Mouse (Mus musculus) frontal cortex, postnatal 10 days (tissue): ENCODE data around the gene Epb41l4b.

Experiments used
- DNase-seq, 2 experiments: peaks; one replicate each; pipeline ENCODE4 v3.0.0; 2022; ENCODE audit warnings: low spot score in 2 of 2, mixed read lengths in 1 of 2

The Epb41l4b gene

GRCm38 (mm10) chr4:57143026-57143937, at the start of gene Epb41l4b:
Gene Epb41l4b (minus strand): TSS chr4:57143437.
- peak; percentile 60 to 75 for DNase-seq

- DNase-seq: no peak
Observed at GRCm38 (mm10) chr4:57191543-57192283, 48.5 kb upstream of the Epb41l4b start.

- DNase-seq: no peak
Observed at GRCm38 (mm10) chr4:57189881-57190280, 46.6 kb upstream of the Epb41l4b start.

- DNase-seq: no peak
Observed at GRCm38 (mm10) chr4:57186035-57186434, 42.8 kb upstream of the Epb41l4b start.

- no peak for DNase-seq
Observed at GRCm38 (mm10) chr4:57185462-57185861, 42.2 kb upstream of the Epb41l4b start.

GRCm38 (mm10) chr4:57183493-57183892, 40.3 kb upstream of the Epb41l4b start:
- DNase-seq: no peak

GRCm38 (mm10) chr4:57181538-57181937, 38.3 kb upstream of the Epb41l4b start:
- DNase-seq: no peak

- DNase-seq: no peak
Observed at GRCm38 (mm10) chr4:57178881-57179280, 35.6 kb upstream of the Epb41l4b start.

- no peak for DNase-seq
Observed at GRCm38 (mm10) chr4:57175329-57175728, 32.1 kb upstream of the Epb41l4b start.

- no peak for DNase-seq
Observed at GRCm38 (mm10) chr4:57172861-57173260, 29.6 kb upstream of the Epb41l4b start.

GRCm38 (mm10) chr4:57171817-57172216, 28.6 kb upstream of the Epb41l4b start:
- no peak for DNase-seq

GRCm38 (mm10) chr4:57168680-57169079, 25.4 kb upstream of the Epb41l4b start:
- DNase-seq: no peak

- DNase-seq: no peak
Observed at GRCm38 (mm10) chr4:57168277-57168676, 25.0 kb upstream of the Epb41l4b start.

GRCm38 (mm10) chr4:57166922-57167870, 24.0 kb upstream of the Epb41l4b start:
- DNase-seq: no peak

- DNase-seq: no peak
Observed at GRCm38 (mm10) chr4:57165654-57166053, 22.4 kb upstream of the Epb41l4b start.

- no peak for DNase-seq
Observed at GRCm38 (mm10) chr4:57164578-57165210, 21.5 kb upstream of the Epb41l4b start.

GRCm38 (mm10) chr4:57162789-57163722, 19.8 kb upstream of the Epb41l4b start:
- DNase-seq: no peak

GRCm38 (mm10) chr4:57160571-57160970, 17.3 kb upstream of the Epb41l4b start:
- DNase-seq: no peak

- DNase-seq: no peak
Observed at GRCm38 (mm10) chr4:57156549-57157169, 13.4 kb upstream of the Epb41l4b start.

- DNase-seq: no peak
Observed at GRCm38 (mm10) chr4:57153838-57154237, 10.6 kb upstream of the Epb41l4b start.
